Mouse (Mus musculus): ENCODE measurements around the gene Hs6st2.

Hs6st2 gene

DNA sequence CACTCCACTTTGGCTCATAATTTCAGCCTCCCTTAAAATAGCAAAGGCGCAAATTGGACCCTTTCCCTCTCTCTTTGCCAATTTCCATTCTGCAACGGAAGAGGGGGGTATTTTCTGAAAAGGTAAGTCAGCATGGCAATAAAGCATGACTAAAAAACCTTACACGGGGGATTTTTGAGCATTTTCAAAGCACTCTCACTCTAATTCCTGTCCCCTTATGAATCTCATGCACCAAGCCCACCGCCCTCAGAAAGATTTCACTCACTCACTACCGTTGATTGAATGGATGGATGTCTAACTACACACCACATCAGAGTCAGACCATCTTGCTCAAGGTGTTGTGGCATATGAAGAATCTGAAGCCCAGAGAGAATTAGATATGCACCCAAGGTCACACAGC is at the start of gene Hs6st2:
Hs6st2 (minus strand) TSS at position 101 of the 400 bp plus-strand sequence.
- DNase-seq (ENCODE audit: low spot score) = no peak

DNA sequence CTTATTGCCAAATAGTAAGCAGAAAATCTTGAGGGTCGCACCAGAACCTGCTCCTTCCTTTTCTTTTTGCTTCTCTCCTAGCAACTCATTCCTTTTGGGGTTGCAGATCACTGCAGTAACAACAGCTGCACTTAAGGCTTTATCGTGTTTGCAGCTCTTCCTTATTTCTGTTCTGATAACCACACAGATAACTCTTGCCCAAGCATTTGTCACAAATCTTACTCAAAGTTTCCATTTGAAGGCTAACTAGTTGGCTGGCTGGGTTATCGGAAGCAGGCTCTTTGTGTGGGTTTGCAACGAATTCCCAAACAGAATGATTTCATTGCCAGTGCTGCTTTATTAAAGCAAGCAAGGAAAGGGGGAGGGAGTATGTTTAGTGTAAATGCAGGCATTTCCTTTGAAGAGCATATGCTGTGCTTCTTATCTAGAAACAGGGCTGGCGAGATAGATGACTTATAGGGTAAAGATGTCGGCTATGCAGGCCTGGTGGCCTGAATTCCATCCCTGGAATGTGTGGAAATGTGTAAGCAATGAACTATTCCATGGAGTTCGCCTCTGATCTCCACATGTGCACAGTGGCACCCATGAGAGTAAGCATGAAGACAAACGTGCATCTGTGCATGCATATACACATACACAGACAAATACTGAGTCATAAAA is 32.6 kb upstream of the Hs6st2 start:
- DNase-seq (ENCODE audit: low spot score) = no peak

- no peak for DNase-seq (ENCODE audit: low spot score)
Measured at GRCm38 (mm10) chrX:51712996-51713395, 31.3 kb upstream of the Hs6st2 start.

- no peak for DNase-seq (ENCODE audit: low spot score)
Measured at GRCm38 (mm10) chrX:51702823-51703222, 21.2 kb upstream of the Hs6st2 start.

DNA sequence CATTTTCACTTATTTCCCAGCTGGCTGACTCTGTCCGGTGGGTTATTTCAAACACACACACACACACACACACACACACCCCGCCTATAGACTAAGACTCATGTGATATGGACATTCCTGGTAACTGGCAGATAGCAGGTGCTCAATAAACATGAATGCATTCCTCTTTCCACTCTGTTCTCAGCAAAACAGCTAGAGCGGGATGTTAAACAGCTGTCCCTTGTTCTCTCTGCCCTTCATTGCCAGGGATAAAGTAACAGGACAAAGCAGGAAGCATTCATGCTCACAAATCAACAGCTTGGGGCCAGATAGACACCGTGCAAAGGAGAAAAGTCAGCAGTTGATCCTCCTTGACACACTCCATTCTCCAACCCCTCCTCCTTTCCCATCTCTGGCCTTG is 17.4 kb upstream of the Hs6st2 start:
- DNase-seq (ENCODE audit: low spot score) = no peak

- no peak for DNase-seq (ENCODE audit: low spot score)
Measured at GRCm38 (mm10) chrX:51686048-51686949, 4.6 kb upstream of the Hs6st2 start.

- DNase-seq (ENCODE audit: low spot score) = no peak
Measured at GRCm38 (mm10) chrX:51684336-51685056, 2.8 kb upstream of the Hs6st2 start.

DNA sequence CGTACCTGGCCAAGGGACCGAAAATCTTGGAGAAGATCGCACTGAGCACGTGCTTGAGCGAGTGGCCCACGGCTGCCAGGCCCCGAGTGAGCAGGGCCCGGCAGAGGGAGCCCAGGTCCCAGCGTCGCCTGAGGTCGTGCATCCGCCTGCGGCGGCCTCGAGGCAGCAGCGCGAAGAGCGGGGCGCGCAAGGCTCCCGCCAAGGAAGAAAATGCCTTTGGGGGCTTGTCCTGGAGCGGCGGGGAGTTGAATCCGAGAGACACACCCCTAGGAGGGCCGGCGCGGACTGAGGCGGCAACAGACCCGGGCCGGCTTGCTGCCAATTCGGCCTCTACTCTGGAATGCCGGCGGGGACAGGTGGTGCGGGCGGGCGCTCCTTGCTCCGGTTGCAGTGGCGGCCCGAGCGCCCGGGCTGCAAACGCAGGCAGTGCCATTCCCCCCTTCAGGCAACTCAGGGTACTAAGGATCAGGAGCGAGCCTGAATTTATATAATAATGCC is 437 bp downstream of the Hs6st2 start:
- DNase-seq (ENCODE audit: low spot score) = peak; percentile 5

- DNase-seq (ENCODE audit: low spot score) = peak; percentile 2
Measured at GRCm38 (mm10) chrX:51680428-51681169, 1.1 kb downstream of the Hs6st2 start.

GRCm38 (mm10) chrX:51679601-51680427 is 1.8 kb downstream of the Hs6st2 start:
- peak; percentile 13 for DNase-seq (ENCODE audit: low spot score)

DNA sequence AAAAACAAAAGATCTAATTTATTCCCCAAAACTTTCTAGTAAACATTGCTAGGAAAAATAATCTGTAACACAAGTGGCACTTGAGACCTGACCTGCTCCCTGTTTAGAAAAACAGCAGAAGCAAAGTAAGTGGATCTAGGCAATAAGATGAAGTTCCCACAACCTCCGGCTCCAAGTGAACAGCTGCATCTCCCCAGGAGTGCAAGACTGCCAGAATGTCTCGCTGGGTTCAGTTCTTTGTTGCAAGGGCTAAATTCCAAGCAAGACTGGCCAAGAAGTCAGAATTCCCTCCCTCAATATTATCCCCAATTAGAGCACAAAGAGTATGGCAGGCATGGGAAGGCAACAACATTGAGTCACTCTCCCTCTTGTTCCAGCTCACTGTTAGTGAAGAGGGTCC is 23.4 kb downstream of the Hs6st2 start:
- DNase-seq (ENCODE audit: low spot score) = no peak

DNA sequence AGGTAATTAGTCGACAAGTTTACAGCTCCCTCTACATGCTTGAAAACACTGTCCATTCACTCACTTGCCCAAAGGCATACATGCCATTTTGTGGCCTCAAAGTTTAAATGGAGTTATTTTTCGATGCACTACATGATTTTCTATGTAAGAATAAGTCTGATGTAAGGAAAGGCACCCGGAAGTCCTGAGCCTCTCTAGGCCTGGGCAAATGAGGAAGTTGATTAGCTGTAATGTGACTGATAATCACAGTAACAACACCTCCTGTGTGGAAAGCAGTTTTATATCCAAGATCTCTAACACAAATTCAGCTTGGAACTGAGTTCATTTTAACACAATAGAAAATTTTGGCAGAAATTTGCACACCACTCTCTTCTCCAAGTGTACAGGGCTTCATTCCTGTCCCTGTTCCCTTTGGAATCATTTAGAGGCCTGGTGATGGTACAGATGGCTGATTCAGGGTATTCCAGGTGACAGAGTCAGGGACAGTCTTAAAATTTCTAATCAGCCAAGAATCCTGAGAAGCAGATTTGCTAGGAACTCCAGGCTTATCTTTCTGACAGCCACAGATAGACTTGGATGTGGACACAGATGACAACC is 38.9 kb downstream of the Hs6st2 start:
- no peak for DNase-seq (ENCODE audit: low spot score)

GRCm38 (mm10) chrX:51635756-51636155 is 45.9 kb downstream of the Hs6st2 start:
- no peak for DNase-seq (ENCODE audit: low spot score)

DNA sequence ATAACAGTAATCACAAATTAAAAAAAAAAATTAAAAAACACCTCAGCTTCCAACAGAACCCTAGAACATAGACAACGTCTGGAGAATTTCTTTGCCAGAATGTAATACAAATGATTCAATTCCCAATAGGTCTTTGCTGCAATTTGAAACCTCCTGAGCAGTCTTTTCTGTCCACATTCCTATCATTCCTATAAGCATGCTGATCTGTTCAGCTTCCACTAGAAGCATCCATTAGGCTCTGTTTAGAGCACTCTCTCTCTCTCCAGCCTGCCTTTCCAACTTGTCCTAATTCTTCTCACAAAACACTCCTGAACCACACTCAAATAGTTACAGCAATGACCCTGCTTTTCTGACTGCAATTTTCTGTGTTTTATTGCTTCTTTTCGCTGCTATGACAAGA is 50.3 kb downstream of the Hs6st2 start:
- no peak for DNase-seq (ENCODE audit: low spot score)

- no peak for DNase-seq (ENCODE audit: low spot score)
Measured at GRCm38 (mm10) chrX:51614384-51615004, 67.2 kb downstream of the Hs6st2 start.

GRCm38 (mm10) chrX:51610743-51611142 is 70.9 kb downstream of the Hs6st2 start:
- no peak for DNase-seq (ENCODE audit: low spot score)

DNA sequence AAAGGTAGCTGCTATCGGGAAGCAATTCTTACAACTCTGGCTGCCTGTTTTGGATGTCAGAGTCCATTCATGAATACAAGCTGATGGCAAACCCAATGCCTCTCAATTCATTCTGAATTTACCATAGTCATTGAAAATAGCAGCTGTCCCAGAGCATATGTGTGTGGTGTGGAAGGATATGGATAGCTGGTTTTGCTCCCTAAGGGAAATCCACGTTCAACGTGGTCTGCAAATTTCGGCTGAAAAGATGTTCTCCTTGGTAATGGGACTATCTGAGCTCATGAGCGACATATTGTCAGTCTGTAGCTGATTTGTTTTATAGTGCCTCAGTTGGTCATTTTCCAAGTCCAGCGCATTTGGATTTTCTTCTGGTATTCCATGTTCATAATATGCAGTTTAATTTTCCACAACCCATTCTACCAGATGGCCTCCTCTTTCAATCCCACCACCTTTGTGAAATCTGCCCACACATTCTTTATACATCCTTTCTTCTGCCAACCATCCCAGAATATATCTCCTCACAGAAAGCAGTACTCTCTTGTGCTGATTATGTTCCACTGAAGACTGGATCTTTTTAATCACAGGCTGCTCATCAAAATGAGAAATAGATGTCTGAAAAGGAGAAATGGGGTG is 75.3 kb downstream of the Hs6st2 start:
- DNase-seq (ENCODE audit: low spot score) = no peak

GRCm38 (mm10) chrX:51592751-51593150 is 88.9 kb downstream of the Hs6st2 start:
- no peak for DNase-seq (ENCODE audit: low spot score)

GRCm38 (mm10) chrX:51590448-51591010 is 91.1 kb downstream of the Hs6st2 start:
- DNase-seq (ENCODE audit: low spot score) = no peak
